Mouse (Mus musculus) forebrain, postnatal 0 days (tissue): ENCODE measurements around the gene Calhm2. TPM values are rescaled to one million over a fixed set of nuclear protein-coding genes. Genes with fewer than 3 reads are reported as not detected.
A peak's percentile ranks its signal among the peaks of the same experiment; 100 is the strongest.

ENCODE experiments used
- ATAC-seq: fragments of 200-750 bp; cut with Nextera tagmentation; 2 replicates; pipeline ENCODE4 v1.8.0; 2017; ENCODE audit warnings: mild to moderate bottlenecking, moderate library complexity
- DNase-seq: peaks from one replicate; pipeline ENCODE4 v3.0.0-alpha.2; 2015
- H3K27ac ChIP-seq: fragments of 300-500 bp; sonication (generic); 2 replicates; pipeline ENCODE4 v1.5.1; 2014; ENCODE audit warnings: low read depth, mild to moderate bottlenecking, antibody characterized with exemption, low read length, moderate library complexity, mixed read lengths
- H3K27me3 ChIP-seq: fragments of 300-500 bp; sonication (generic); 2 replicates; pipeline ENCODE4 v1.6.1; 2014; ENCODE audit warnings: mild to moderate bottlenecking, low read length, mixed read lengths; ENCODE audit not compliant: insufficient read depth
- H3K36me3 ChIP-seq: fragments of 300-500 bp; sonication (generic); 2 replicates; pipeline ENCODE4 v1.6.1; 2014; ENCODE audit warnings: mild to moderate bottlenecking, moderate library complexity; ENCODE audit not compliant: insufficient read depth
- H3K4me1 ChIP-seq: fragments of 300-500 bp; sonication (generic); 2 replicates; pipeline ENCODE4 v1.6.1; 2014; ENCODE audit warnings: antibody characterized with exemption; ENCODE audit not compliant: insufficient read depth
- H3K4me2 ChIP-seq: fragments of 300-500 bp; sonication (generic); 2 replicates; pipeline ENCODE4 v1.6.1; 2014; ENCODE audit warnings: low read depth, mild to moderate bottlenecking, moderate library complexity
- H3K4me3 ChIP-seq: fragments of 300-500 bp; sonication (generic); 2 replicates; pipeline ENCODE4 v1.5.1; 2014; ENCODE audit warnings: low read depth, low read length, mixed read lengths
- H3K9ac ChIP-seq: fragments of 300-500 bp; sonication (generic); 2 replicates; pipeline ENCODE4 v1.6.1; 2014; ENCODE audit warnings: mild to moderate bottlenecking
- H3K9me3 ChIP-seq: fragments of 300-500 bp; sonication (generic); 2 replicates; pipeline ENCODE4 v1.6.1; 2016; ENCODE audit warnings: low read length
- CTCF ChIP-seq: sonication (generic); IDR thresholded peaks from 2 replicates; pipeline ENCODE4 v1.5.1; 2016; ENCODE audit warnings: antibody characterized with exemption, control low read depth, low read depth
- WGBS: fragments of 180-500 bp; shearing (Covaris S2); extraction: QIAGEN DNeasy Blood & Tissue Kit; methylation state at CpG from one replicate; pipeline ENCODE4 v1.1.7; 2014; 5-methylcytosine and 5-hydroxymethylcytosine counted together
- polyA plus RNA-seq: library from polyadenylated mRNA; unstranded; fragments of >200 nt; fragmentation: Nextera tagmentation; extraction: Ambion mirVana; gene quantifications from 2 replicates; pipeline ENCODE4 v1.2.1, GENCODE M21; 2015
- total RNA-seq: library from RNA; depleted of rRNA; stranded (reverse); fragments of >200 nt; gene quantifications from 2 replicates; pipeline ENCODE4 v1.2.3, GENCODE M21; 2014

Gene Calhm2
- total and polyA plus RNA-seq, 2 experiments from 2014 or later = 0.80 to 2.9 TPM

DNA sequence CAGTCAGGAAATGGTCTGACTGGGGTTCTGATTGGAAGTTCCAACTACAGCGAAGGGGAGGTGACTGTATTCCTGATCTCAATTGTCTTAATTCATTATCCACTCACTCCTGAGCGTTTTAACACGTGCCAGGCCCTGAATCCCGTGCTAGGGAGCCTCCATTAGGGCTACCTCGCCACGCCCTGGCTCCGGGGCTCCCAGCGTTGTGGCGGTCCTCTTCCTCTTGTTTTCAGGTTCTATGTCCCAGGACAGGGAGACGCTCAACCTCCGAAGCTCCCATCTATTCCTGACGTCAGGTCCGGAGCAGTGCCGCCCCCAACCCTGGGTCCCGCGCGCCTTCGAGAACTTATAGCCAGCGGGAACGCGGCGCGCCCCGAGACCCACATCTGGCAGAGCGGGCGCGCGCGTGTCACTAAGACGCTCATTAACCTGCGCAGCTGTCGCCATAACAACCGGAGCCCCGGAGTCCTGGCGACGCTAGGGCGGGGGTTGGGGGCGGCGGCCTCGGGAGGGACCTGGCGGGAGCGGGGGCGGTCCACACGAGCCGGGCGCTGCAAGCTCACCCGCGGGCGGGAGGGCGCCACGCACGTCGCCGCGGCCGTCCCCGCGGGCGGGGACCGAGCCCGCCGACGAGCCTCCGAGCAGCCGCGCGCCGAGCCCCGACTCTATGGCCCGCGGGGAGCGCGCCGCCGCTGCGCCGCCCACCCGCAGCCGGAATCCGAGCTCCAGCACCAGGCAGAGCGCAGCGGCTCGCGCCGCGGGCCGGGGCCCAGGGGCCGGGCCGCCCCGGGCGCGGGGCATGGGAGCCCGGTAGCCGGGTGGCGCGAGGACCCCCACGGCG is 40.6 kb upstream of the Calhm2 start, which contains the start of gene Neurl1a:
Gene Neurl1a (plus strand): TSS at position 390 of the 841 bp plus-strand sequence.
- Histone ChIP-seq H3K4me2 (peak within 1 kb of the TSS; percentile 88), H3K4me3 (peak within 1 kb of the TSS; percentile 75), H3K9ac (peak within 1 kb of the TSS; percentile 64), H3K9me3 (no peaks in the 10 kb centered on the region), H3K27ac (peak within 1 kb of the TSS; percentile 83), H3K36me3 (no peaks in the 10 kb centered on the region), H3K4me1 (peaks cover 2% of the 10 kb centered on the region; the same call in 1 of the 2 replicates), H3K27me3 (no peaks in the 10 kb centered on the region; the same call in 1 of the 2 replicates)
- 2% methylated on average over 85 of the region's 98 CpGs for WGBS
- DNase-seq (peak; percentile 84), ATAC-seq (peak; percentile 83)
- no peak for TF ChIP-seq CTCF

DNA sequence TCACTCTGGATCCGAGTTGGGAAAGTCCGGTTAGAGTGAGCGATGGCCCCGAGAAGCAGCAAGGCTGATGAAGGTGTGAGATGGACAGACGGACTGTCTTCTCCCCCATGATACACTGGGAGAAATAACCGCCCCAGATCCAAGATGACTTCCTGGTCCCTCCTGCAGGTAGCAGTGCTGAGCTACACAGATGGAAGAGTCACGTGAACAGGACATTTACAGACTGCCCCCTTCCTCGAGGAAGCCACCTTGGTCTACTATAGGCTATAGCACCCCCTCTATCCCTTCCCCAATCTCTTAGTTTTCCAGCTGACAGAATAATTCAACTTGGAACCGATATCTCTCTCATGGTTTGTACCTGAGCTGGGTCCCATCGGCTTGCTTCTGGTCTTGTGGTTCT is 39.9 kb upstream of the Calhm2 start:
- no peaks in the 10 kb centered on the region for H3K36me3 ChIP-seq
- WGBS = 22% methylated on average over 10 of the region's 10 CpGs
- 0 out of 2 replicates have a peak overlapping the region, but pooled peaks have one; percentile 83 for H3K27ac ChIP-seq
- ATAC-seq (peak; percentile 48; the same call in 1 of the 2 replicates), DNase-seq (peak; percentile 55)
- H3K9ac ChIP-seq = no peak overlapping the region
- H3K4me3 ChIP-seq = peak overlapping the region; percentile 75
- TF ChIP-seq CTCF = peak; percentile 69
- peak overlapping the region; percentile 88 for H3K4me2 ChIP-seq
- no peaks in the 10 kb centered on the region for H3K9me3 ChIP-seq
- H3K4me1 ChIP-seq = peaks cover 2% of the 10 kb centered on the region; the same call in 1 of the 2 replicates
- no peaks in the 10 kb centered on the region; the same call in 1 of the 2 replicates for H3K27me3 ChIP-seq

DNA sequence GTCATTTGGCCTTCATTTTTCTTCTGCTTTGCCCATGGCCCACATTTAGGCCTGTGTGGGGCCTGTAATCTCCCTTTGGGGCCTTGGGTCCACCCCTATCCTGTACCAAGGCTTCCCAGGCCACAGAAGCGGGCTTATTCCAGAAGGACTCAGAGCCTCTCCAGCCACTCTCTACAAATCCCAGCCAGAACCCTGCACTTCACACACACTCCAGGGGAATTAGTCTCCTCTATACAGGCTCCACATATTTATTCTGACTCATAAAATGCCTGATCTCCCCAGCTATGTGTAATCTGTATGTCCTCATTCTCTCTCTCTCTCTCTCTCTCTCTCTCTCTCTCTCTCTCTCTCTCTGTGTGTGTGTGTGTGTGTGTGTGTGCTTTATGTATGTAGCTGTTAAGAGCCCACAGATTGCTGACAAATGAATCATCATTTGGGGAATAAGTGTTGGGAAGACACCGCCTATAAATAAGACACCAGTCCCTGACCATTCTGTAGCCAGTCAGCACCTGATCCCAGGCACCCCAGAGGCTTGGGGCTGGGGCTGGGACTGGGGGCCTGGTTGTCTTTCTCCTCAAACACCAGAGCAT is 38.9 kb upstream of the Calhm2 start:
- Histone ChIP-seq H3K36me3 (no peaks in the 10 kb centered on the region), H3K9ac (no peak overlapping the region), H3K9me3 (no peaks in the 10 kb centered on the region), H3K4me3 (no peak overlapping the region), H3K27me3 (no peaks in the 10 kb centered on the region; the same call in 1 of the 2 replicates), H3K4me1 (peaks cover 2% of the 10 kb centered on the region; the same call in 1 of the 2 replicates), H3K27ac (no peak overlapping the region), H3K4me2 (no peak overlapping the region)
- WGBS = 82% methylated on average over 2 of the region's 2 CpGs
- no peak for ATAC-seq
- TF ChIP-seq CTCF = no peak
- no peak for DNase-seq

DNA sequence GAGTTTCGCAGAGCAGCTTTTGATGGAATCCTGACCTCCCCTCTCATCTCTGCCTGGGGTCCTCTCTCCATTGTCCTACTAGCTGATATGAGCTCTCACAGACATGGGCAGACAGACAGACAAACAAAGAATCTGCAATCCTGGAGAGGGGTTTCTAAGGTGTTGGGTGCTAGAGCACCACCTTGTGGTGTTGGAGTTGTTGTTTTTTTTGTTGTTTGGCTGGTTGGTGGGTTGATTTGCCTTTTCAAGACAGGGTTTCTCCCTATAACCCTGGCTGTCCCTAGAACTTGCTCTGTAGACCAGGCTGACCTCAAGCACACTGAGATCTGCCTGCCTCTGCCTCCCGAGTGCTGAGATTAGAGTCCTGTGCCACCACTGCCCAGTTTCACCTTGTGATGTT is 37.4 kb upstream of the Calhm2 start:
- Histone ChIP-seq H3K4me1 (peaks cover 2% of the 10 kb centered on the region; the same call in 1 of the 2 replicates), H3K9ac (no peak overlapping the region), H3K36me3 (no peaks in the 10 kb centered on the region), H3K27ac (no peak overlapping the region), H3K4me2 (no peak overlapping the region), H3K4me3 (no peak overlapping the region), H3K27me3 (no peaks in the 10 kb centered on the region), H3K9me3 (no peaks in the 10 kb centered on the region)
- peak; percentile 29; the same call in 1 of the 2 replicates for TF ChIP-seq CTCF
- no peak for ATAC-seq
- no peak for DNase-seq
- WGBS = 80% methylated on average over 2 of the region's 2 CpGs

DNA sequence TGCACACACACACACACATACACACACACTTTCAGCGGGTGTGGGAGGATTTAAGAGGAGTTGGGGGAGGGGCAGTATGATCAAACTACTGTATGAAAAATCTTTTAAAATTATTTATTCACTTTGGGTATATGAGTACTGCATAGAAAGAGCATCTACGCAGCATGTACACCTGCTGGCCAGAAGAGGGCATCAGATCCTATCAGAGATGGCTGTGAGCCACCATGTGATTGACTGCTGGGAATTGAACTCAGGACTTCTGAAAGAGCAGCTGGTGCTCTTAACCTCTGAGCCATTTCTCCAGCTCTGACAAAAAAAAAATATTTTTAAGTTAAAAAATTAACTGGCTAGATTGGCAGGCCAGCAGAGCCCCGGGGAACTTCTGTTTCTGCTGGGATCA is 36.4 kb upstream of the Calhm2 start:
- TF ChIP-seq CTCF = peak; percentile 61
- no peaks in the 10 kb centered on the region for H3K36me3 ChIP-seq
- H3K4me1 ChIP-seq = peaks cover 2% of the 10 kb centered on the region; the same call in 1 of the 2 replicates
- DNase-seq = peak; percentile 27
- no peak for ATAC-seq
- no peak overlapping the region for H3K4me2 ChIP-seq
- no peak overlapping the region for H3K4me3 ChIP-seq
- H3K9me3 ChIP-seq = no peaks in the 10 kb centered on the region
- 62% methylated on average over 3 of the region's 3 CpGs for WGBS
- no peak overlapping the region for H3K9ac ChIP-seq
- H3K27ac ChIP-seq = no peak overlapping the region
- H3K27me3 ChIP-seq = no peaks in the 10 kb centered on the region

DNA sequence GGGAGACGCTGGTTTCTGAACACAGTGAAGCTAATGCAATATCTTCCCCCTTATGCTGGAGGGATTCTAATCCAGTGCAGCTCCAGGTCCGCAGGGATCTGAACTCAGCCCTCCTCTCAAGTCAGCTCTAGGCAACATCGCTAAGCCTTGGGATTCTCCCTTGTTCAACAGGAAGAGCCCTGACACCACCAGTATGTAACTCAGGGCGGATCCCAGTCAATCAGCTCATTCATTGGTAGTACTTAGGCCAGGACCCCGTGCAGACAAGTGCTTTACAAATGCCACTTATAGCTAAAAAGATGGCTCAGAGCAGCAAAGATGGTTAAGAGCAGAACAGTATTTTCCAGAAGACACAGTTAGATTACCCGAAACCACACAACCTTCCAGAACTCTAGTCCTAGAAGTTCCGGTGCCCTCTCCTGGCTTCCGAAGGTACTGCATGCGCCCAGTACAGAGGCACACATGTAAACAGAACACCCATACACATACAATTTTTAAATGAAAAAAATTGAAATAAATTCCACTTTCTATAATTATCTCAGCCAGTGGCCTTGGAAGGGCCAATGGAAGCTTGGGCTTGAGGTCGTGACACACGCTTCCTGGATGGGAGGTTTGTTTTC is 30.8 kb upstream of the Calhm2 start:
- Histone ChIP-seq H3K4me3 (no peak overlapping the region), H3K36me3 (no peaks in the 10 kb centered on the region), H3K9ac (no peak overlapping the region), H3K4me2 (peak overlapping the region; percentile 20), H3K27me3 (peaks cover 5% of the 10 kb centered on the region; the same call in 1 of the 2 replicates), H3K4me1 (no peaks in the 10 kb centered on the region), H3K27ac (no peak overlapping the region), H3K9me3 (no peaks in the 10 kb centered on the region)
- peak; percentile 89 for DNase-seq
- 19% methylated on average over 11 of the region's 11 CpGs for WGBS
- TF ChIP-seq CTCF = peak; percentile 87
- peak; percentile 76 for ATAC-seq
